Mouse (Mus musculus): ENCODE data around the gene Ttll5. TPM values are rescaled to one million over a fixed set of nuclear protein-coding genes. Genes with fewer than 3 reads are reported as not detected.

Ttll5 gene
- polyA plus RNA-seq (2012; rRNA removed): 230 and 238 TPM in 2 replicates

- TF ChIP-seq POLR2A (IDR thresholded peaks at IDR 0.05; ENCODE audit: control insufficient read depth, low read depth, low read length): peak; percentile 70
- no peak for TF ChIP-seq CTCF (IDR thresholded peaks at IDR 0.05; ENCODE audit: control insufficient read depth, insufficient read depth, insufficient replicate concordance, low read depth, low read length)
- H3K27ac ChIP-seq (ENCODE audit: control insufficient read depth, insufficient read depth, low read depth, low read length): peak within 1 kb of the TSS; percentile 99
- H3K36me3 ChIP-seq (ENCODE audit: control insufficient read depth, insufficient read depth, low read length): peaks cover 1% of the 10 kb centered on the region; the same call in 1 of the 2 replicates
- H3K4me1 ChIP-seq (ENCODE audit: control insufficient read depth, insufficient read depth, low read length): no peaks in the 10 kb centered on the region; the same call in 1 of the 2 replicates
- no peaks in the 10 kb centered on the region for H3K27me3 ChIP-seq (ENCODE audit: control insufficient read depth, insufficient read depth, low read length)
- peak within 1 kb of the TSS; percentile 99 for H3K4me3 ChIP-seq (ENCODE audit: control insufficient read depth, low read depth, low read length)
Measured at GRCm38 (mm10) chr12:85824438-85825264, at the start of gene Ttll5, which contains the start of gene Erg28. Gene Ttll5, plus strand, starts transcription at chr12:85824659. Gene Erg28, minus strand, starts transcription at chr12:85824550.

- TF ChIP-seq CTCF (IDR thresholded peaks at IDR 0.05; ENCODE audit: control insufficient read depth, insufficient read depth, insufficient replicate concordance, low read depth, low read length): no peak
- no peak for TF ChIP-seq POLR2A (IDR thresholded peaks at IDR 0.05; ENCODE audit: control insufficient read depth, low read depth, low read length)
- Histone ChIP-seq H3K4me3 (ENCODE audit: control insufficient read depth, low read depth, low read length) (no peak overlapping the region), H3K27ac (ENCODE audit: control insufficient read depth, insufficient read depth, low read depth, low read length) (no peak overlapping the region), H3K27me3 (ENCODE audit: control insufficient read depth, insufficient read depth, low read length) (no peaks in the 10 kb centered on the region), H3K4me1 (ENCODE audit: control insufficient read depth, insufficient read depth, low read length) (no peaks in the 10 kb centered on the region), H3K36me3 (ENCODE audit: control insufficient read depth, insufficient read depth, low read length) (no peaks in the 10 kb centered on the region)
Measured at GRCm38 (mm10) chr12:85778962-85779361, 45.5 kb upstream of the Ttll5 start.

GRCm38 (mm10) chr12:85779707-85780106 is 44.8 kb upstream of the Ttll5 start:
- Histone ChIP-seq H3K4me1 (ENCODE audit: control insufficient read depth, insufficient read depth, low read length) (no peaks in the 10 kb centered on the region), H3K27ac (ENCODE audit: control insufficient read depth, insufficient read depth, low read depth, low read length) (no peak overlapping the region)
- TF ChIP-seq CTCF (IDR thresholded peaks at IDR 0.05; ENCODE audit: control insufficient read depth, insufficient read depth, insufficient replicate concordance, low read depth, low read length) (no peak), POLR2A (IDR thresholded peaks at IDR 0.05; ENCODE audit: control insufficient read depth, low read depth, low read length) (no peak)

GRCm38 (mm10) chr12:85781606-85782005 is 42.9 kb upstream of the Ttll5 start:
- Histone ChIP-seq H3K4me3 (ENCODE audit: control insufficient read depth, low read depth, low read length) (no peak overlapping the region), H3K36me3 (ENCODE audit: control insufficient read depth, insufficient read depth, low read length) (no peaks in the 10 kb centered on the region), H3K27me3 (ENCODE audit: control insufficient read depth, insufficient read depth, low read length) (no peaks in the 10 kb centered on the region), H3K27ac (ENCODE audit: control insufficient read depth, insufficient read depth, low read depth, low read length) (no peak overlapping the region; the same call in 1 of the 2 replicates), H3K4me1 (ENCODE audit: control insufficient read depth, insufficient read depth, low read length) (no peaks in the 10 kb centered on the region)
- TF ChIP-seq POLR2A (IDR thresholded peaks at IDR 0.05; ENCODE audit: control insufficient read depth, low read depth, low read length): no peak
- no peak for TF ChIP-seq CTCF (IDR thresholded peaks at IDR 0.05; ENCODE audit: control insufficient read depth, insufficient read depth, insufficient replicate concordance, low read depth, low read length)

More at GRCm38 (mm10) chr12:85779707-85780106, 44.8 kb upstream of the Ttll5 start:
- Histone ChIP-seq H3K27me3 (ENCODE audit: control insufficient read depth, insufficient read depth, low read length) (no peaks in the 10 kb centered on the region), H3K36me3 (ENCODE audit: control insufficient read depth, insufficient read depth, low read length) (no peaks in the 10 kb centered on the region), H3K4me3 (ENCODE audit: control insufficient read depth, low read depth, low read length) (no peak overlapping the region)

GRCm38 (mm10) chr12:85784916-85785815 is 39.3 kb upstream of the Ttll5 start:
- no peak overlapping the region for H3K4me3 ChIP-seq (ENCODE audit: control insufficient read depth, low read depth, low read length)
- no peaks in the 10 kb centered on the region for H3K36me3 ChIP-seq (ENCODE audit: control insufficient read depth, insufficient read depth, low read length)
- H3K4me1 ChIP-seq (ENCODE audit: control insufficient read depth, insufficient read depth, low read length): no peaks in the 10 kb centered on the region
- H3K27me3 ChIP-seq (ENCODE audit: control insufficient read depth, insufficient read depth, low read length): no peaks in the 10 kb centered on the region
- TF ChIP-seq CTCF (IDR thresholded peaks at IDR 0.05; ENCODE audit: control insufficient read depth, insufficient read depth, insufficient replicate concordance, low read depth, low read length): no peak
- no peak for TF ChIP-seq POLR2A (IDR thresholded peaks at IDR 0.05; ENCODE audit: control insufficient read depth, low read depth, low read length)
- H3K27ac ChIP-seq (ENCODE audit: control insufficient read depth, insufficient read depth, low read depth, low read length): peak overlapping the region; percentile 47

GRCm38 (mm10) chr12:85792158-85792557 is 32.3 kb upstream of the Ttll5 start:
- Histone ChIP-seq H3K4me3 (ENCODE audit: control insufficient read depth, low read depth, low read length) (no peak overlapping the region), H3K36me3 (ENCODE audit: control insufficient read depth, insufficient read depth, low read length) (no peaks in the 10 kb centered on the region), H3K27me3 (ENCODE audit: control insufficient read depth, insufficient read depth, low read length) (no peaks in the 10 kb centered on the region), H3K27ac (ENCODE audit: control insufficient read depth, insufficient read depth, low read depth, low read length) (peak overlapping the region; percentile 37), H3K4me1 (ENCODE audit: control insufficient read depth, insufficient read depth, low read length) (no peaks in the 10 kb centered on the region; the same call in 1 of the 2 replicates)
- TF ChIP-seq CTCF (IDR thresholded peaks at IDR 0.05; ENCODE audit: control insufficient read depth, insufficient read depth, insufficient replicate concordance, low read depth, low read length) (no peak), POLR2A (IDR thresholded peaks at IDR 0.05; ENCODE audit: control insufficient read depth, low read depth, low read length) (no peak)
